Mouse (Mus musculus): Measurements from ENCODE around the gene Slc38a4. TPM values are rescaled to one million over a fixed set of nuclear protein-coding genes. Genes with fewer than 3 reads are reported as not detected.

Gene Slc38a4
- total RNA-seq (2022), result 1 to 10 TPM; 3.0 to 5.3 (median 3.7) TPM

DNA sequence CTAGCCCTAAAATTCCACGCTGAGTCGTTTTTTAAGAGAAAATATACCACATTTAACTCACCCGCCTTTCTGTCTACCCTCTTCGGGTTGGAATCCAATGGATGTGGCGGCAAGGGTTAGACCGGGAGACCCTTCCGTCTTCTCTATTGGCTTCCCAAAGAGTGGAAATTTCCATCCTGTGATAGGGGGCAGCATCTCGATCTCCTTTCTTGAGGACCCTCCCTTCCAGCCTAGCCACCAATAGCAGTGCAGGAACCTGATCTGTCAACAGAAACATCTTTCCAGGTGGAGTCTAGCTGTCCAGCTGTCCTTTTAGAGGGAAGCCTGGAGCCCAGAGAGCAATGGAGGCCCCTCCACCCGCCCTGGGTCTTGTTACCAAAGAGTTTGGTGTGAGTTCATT, at the start of gene Slc38a4:
Gene Slc38a4 (minus strand): TSS at position 163 of the 400 bp plus-strand sequence.
- DNase-seq (ENCODE audit: low spot score), result no peak

DNA sequence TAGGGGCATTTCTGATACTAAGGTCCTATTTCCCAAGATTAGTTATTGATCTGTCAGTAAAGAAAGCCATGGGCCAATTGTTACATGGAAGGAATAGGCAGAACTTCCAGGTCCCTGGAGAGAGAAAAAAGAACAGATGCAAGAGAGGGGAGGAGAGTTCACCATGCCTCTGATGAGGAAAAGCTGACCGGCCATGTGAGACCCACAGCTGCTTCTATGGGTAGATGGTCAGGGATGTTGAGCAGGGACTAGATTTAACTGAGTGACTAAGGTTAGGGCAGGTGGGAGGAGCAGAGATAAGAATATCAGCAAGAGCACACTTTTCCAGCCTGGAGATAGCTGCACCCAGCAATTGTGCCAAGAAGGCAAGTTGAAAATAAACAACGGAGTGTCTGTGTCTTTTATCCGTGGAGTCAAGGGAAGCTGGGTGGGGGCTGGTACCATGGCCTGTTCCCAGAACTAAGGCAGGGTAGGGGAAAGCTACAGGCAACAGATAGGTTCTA, 49.2 kb upstream of the Slc38a4 start:
- DNase-seq (ENCODE audit: low spot score), result peak; percentile 3

DNA sequence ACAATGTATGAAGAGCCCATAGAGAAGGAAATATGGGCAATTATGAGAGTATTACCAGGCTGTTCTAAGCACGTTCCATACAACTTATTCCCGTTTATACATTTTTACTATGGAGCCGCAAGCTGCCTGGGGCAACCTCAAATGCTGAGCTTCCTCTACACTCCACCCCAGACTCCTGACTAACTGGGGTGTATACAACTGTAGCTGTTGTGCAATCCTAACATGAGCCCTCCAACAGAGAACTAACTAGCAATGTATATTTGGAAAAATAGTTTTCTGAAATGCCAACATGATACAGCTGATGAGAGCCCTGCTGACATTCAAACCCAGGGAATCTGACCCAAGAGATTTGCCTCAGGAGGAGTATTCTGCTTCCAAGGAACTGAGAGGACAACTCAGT, 48.3 kb upstream of the Slc38a4 start:
- no peak for DNase-seq (ENCODE audit: low spot score)

DNA sequence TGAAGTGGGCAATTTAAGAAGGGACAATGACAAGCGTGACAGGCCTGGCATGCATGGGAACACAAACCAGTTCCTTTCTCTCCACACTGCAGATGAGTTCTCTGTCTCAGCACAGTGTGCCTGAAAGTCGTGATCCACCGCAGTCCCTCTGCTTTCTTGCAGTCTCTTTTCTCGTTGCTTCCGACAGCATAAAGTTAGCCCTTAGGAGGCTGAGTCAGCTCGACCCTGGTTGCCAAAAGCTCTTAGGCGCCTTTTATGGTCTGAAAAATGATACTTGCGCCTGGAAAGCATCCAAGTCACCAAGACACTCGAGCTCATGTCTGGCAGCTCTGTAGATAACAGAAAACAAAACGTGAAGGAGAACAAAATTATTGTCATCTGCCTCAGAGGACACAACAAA, 47.1 kb upstream of the Slc38a4 start:
- peak; percentile 50 for DNase-seq (ENCODE audit: low spot score)

- DNase-seq (ENCODE audit: low spot score), result peak; percentile 17
Measured at GRCm38 (mm10) chr15:97102181-97102580, 46.4 kb upstream of the Slc38a4 start.

DNA sequence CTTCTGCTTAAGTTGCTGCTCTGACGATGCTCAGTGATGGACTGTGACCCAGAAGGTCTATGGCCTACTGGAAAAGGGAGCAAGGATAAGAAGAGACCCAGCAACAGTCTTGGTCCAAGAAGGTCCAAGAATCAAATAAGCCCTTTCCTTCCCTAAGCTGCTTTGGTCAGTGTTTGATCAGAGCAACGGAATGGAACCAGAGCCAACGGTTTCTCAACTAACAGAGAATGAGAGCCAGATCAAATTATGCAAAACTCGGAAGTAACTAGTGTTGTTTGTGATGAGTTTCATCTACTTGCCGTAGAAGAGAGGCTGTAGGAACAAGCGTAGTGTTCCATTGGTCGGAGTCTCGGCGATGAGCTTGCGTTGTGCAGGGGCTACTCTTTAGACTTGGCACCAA, 43.3 kb upstream of the Slc38a4 start:
- no peak for DNase-seq (ENCODE audit: low spot score)

GRCm38 (mm10) chr15:97097548-97097947, 41.8 kb upstream of the Slc38a4 start:
- DNase-seq (ENCODE audit: low spot score), result no peak

DNA sequence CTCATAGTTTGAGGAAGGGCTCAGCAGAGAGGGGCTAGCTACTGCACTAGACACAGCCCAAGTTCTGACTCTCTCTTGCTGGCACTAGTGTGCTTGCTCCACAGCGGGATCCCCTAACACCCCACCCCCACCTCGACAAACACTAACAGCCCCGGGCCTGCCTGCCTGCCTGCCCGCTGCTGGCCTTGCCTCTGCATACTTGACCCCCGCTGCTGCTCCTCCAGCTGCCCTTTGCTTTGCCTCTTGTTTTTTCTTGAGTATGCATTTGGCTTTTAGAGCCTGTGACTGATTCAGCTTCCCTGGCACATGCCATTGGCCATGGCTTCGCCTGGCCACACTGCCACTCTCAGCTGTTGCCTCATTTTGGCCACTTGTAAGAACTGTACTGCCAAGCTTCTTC, 33.8 kb upstream of the Slc38a4 start:
- DNase-seq (ENCODE audit: low spot score), result no peak

GRCm38 (mm10) chr15:97085833-97086232, 30.1 kb upstream of the Slc38a4 start:
- no peak for DNase-seq (ENCODE audit: low spot score)

DNA sequence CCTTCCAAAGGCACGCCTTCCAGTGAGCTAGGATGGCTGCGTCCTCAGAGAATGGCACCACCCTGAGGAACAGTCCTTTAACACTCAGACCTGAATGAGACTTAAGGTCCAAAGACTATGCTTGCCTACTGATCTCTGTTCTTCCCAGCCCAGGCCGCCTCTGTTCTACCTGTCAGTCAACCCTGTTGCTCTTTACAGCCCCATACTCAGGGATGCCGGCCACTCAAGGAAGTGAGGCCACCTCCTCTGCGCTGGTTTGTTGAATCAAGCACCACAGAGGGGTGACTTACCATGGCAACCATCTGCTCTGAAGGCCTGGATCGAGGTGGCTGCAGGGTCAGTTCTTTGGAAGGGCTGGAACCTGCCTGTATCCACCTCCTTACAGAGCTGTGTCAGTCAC, 21.9 kb upstream of the Slc38a4 start:
- DNase-seq (ENCODE audit: low spot score), result no peak

GRCm38 (mm10) chr15:97076092-97076491, 20.3 kb upstream of the Slc38a4 start:
- DNase-seq (ENCODE audit: low spot score), result no peak

GRCm38 (mm10) chr15:97075240-97075639, 19.5 kb upstream of the Slc38a4 start:
- no peak for DNase-seq (ENCODE audit: low spot score)

DNA sequence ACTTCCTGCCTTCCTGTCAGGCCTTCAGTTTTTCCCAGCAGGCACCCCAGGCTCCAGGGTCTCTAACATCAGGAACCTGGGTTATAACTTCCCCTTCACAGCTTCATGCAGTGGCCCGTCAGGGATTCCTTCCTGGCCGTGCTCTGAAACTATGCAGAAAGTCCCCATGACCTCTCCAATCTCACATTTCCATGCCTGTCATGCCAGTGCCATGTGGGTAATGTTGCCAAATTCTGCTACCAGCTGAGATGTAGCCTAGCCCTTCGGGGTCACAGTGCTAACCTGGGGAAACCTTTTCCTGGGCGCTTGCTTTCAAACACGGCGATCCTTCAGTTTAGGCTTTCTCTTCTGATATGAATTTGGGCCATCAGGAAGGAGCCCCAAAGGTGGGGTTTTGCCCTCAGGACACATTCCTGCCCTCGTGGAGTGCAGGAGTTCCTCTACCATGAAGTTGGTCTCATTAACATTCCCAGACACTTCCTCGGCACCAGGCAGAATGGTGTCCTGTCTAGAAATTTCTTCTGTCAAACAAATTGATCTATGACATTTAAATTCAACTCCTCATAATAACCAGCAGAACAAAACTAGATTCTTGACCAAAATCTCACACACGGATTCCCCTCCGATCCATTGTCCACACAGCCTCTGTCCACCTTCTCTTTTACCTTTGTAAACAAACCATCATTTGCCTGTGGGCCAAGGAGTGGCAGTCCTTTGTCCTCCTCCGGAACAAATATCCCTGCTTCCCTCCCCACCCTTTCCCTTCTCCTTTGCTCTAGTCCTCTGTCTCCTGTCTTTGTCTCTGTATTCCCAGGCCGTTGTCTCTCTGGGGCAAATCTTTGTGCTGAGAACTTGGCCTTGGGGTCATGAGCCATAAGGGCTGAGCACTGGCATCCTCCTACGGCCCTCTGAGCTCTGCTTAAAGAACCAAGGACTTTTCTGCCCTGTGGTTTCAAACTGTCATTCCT, 17.4 kb upstream of the Slc38a4 start:
- no peak for DNase-seq (ENCODE audit: low spot score)

DNA sequence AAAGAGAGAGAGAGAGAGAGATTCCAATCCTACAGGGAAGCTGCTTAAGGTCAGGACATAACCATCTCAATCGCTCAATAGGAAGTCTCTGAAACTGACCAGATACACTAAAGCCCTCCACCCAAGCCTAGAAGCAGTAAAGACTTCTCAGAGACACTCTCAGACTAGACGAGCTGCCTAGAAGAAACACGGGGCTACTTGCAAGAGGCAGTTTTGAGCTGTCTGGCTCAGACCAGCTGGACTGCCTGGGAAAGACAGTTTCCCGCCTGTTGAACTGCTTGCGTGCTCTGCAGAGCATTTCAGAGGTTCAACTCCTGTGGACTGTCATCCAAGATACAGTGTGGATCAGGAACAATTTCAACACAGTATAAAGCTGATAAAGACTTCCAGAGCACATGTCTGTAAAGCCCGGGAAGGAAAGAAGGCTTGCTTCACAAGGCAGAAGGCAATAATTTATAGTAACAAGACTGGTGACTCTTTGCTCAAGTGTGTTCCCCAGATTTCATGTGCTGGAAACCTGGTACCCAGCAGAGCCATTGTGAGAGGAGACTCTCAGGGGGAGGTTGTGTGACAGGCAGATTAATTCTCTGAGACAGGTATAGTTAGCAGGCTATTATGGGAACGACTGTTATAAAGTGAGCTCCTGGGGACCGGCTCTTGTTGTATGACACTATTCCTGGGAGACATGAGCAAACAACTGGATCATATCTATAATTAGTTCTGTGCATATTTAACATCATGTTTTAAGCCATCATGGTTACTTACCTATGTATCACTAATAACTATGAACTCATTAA, 11.8 kb upstream of the Slc38a4 start:
- DNase-seq (ENCODE audit: low spot score), result no peak

- DNase-seq (ENCODE audit: low spot score), result no peak
Measured at GRCm38 (mm10) chr15:97066937-97067336, 11.2 kb upstream of the Slc38a4 start.

DNA sequence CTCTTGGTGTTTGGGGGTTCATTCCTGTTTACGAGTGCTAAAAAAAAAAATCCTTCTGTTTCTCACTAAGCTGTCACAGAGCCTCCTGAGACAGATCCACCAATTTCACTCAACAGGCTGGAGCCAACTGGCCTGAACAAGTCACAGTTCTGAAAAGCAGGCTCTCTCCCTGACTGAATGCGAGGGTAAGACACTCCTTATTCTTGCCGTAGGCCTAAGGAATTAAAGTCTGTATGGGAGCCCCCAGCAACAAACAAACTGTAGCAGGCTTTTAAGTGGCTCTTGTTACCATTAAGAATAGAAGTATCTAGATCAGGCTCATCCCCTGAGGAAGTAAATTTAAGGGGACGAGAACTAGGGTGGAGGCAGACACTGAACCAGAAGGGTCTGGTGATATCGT, 7.5 kb upstream of the Slc38a4 start:
- DNase-seq (ENCODE audit: low spot score), result no peak

- no peak for DNase-seq (ENCODE audit: low spot score)
Measured at GRCm38 (mm10) chr15:97060973-97061372, 5.2 kb upstream of the Slc38a4 start.

GRCm38 (mm10) chr15:97060571-97060970, 4.8 kb upstream of the Slc38a4 start:
- no peak for DNase-seq (ENCODE audit: low spot score)

GRCm38 (mm10) chr15:97060102-97060501, 4.3 kb upstream of the Slc38a4 start:
- DNase-seq (ENCODE audit: low spot score), result no peak

- DNase-seq (ENCODE audit: low spot score), result no peak
Measured at GRCm38 (mm10) chr15:97059071-97060041, 3.6 kb upstream of the Slc38a4 start.

Data from heart, adult 8-10 months (tissue).